Mouse (Mus musculus): ENCODE data around the gene Slc44a1.

Gene Slc44a1

DNA sequence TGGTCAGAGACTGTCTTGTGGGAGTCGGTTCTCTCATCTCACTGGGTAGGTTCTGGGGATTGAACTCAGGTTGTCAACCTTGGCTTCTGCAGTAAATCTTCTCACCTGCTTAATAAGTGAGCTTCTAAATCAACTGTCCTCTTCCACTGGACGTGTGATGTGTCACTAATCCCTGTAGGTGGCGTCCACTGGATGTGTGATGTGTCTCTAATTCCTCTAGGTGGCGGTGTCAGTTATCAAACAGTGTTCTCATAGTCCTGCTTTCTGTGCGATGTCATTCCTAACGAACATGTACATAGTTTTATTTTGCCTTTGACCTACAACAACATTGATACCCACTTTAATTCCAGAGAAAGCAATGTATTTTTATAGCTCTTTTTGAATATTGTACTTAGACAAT is 160.2 kb downstream of the Slc44a1 start:
- in situ Hi-C loops (cut with MboI): no loop called here

DNA sequence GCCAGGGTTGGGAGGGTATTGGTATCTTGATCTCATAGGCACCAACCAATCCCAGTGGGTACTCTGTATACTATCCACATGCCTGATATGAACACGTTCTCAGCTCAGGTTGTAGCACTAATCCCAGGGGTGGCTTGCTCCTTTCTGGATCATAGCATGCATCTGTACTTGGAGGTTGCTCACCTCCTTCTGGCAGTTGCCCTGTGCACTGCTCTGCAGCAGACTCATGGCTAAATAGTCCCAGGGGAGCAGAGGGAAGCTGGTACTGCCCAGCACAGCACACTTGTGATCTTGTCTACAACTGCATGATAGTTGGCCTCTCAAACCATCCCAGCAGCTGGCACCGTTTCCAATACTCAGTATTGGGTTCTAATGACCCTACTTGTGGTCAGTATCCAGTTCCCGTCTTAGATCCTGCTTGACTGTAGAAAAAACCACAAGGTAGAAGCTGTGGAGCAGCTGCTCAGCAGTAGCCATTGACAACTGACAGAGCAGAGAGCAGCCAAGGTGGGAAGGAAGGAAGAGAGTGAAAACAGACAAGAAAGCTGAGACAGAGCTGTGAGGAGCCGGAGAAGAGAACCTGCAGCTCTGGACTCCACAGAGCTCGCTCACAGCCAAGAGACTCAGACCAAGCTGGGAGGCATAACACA is 174.5 kb downstream of the Slc44a1 start:
- in situ Hi-C loops (cut with MboI): no loop called here

DNA sequence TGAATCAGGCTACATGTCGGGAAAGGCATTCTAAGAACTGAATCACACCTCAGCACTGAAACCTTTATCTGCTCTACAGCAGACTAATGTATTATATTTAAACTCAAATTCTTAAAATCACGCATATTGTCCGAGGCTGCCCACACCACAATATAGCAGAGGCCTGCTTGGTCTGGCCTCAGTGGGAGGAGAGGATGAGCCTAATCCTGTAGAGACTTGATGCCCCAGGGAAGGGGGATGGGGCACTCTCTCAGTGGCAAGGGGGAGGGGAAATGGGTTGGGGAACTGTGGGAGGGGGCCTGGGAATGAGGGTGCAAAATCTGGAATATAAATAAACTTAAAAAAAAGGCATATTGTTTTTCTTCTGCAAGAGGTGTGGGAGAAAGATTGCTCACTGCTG is 177.8 kb downstream of the Slc44a1 start:
- in situ Hi-C loops (cut with MboI): no loop called here

DNA sequence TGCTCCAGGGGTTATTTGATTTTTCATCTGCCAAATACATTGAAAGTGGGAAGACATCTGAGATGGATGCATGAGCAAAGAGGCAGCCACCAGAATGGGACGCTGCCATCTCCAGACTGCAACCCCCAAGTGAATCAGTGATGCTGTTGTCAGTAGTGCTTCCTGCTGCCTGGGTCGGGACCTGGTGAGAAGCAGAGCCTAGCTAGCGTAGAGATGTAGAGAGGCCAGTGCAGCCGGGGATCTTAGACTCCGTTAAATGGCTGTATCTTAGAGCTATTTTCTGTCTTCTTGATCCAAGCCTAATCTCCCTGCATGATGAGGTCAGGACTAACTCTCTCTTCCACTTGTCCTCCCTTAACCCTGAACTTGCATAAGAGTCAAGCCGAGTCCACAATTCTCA is 179.9 kb downstream of the Slc44a1 start:
- in situ Hi-C loops (cut with MboI): no loop called here

DNA sequence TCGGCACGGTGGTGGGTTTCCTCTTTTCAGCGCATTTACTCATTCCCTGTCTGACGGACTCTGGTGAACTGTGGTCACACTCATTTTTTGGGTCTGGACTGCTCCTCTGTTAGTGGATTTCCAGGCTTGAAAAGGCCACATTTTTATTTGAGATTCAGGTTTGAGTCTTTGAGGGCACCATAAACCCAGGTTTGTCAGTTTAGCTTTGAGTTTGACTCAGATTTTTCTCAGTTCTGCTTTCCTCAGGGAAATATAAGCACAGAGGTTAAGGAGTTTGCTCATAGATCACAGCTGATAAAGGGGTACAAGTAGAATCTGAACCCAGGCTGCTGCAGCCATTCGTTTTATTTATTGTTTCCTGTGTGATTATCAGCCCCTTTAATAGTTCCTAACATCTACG is 180.9 kb downstream of the Slc44a1 start:
- in situ Hi-C loops (cut with MboI): no loop called here

DNA sequence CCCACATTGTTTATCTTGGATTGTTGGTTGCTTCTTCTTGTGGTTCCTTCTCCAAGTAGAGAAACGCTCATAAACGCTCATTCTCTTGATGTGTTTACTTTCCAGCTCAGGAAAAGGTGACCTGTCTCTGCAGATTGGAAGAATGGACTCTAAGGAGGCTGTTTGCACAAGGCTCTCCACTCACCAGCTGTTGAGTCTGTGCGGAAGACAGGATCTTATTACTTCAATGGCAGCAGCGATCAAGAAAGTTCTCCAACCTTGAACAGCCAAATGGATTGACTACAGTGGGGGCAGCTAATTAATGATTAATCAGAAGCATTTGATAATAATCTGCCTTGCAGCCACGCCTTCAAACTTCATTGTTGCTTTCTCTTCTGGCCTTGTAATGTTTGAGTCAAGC is 181.3 kb downstream of the Slc44a1 start:
- in situ Hi-C loops (cut with MboI): no loop called here

DNA sequence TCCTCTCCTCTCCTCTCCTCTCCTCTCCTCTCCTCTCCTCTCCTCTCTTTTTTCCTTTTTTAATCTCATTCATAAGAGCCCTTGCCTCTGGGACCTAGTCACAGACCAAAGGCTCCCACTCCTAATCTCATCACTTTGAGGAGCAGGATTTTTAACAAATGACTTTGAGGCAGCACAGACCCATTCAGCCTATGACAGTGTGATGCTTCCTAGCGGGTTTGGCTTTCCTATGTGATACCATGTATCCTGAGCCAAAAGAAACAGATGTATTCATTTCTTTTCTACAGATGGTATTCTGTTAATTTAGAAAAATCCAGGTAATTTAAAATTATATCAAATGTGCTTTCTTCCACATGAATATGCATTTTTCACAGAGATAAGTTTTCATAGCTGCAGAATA is 183.5 kb downstream of the Slc44a1 start:
- in situ Hi-C loops (cut with MboI): no loop called here

DNA sequence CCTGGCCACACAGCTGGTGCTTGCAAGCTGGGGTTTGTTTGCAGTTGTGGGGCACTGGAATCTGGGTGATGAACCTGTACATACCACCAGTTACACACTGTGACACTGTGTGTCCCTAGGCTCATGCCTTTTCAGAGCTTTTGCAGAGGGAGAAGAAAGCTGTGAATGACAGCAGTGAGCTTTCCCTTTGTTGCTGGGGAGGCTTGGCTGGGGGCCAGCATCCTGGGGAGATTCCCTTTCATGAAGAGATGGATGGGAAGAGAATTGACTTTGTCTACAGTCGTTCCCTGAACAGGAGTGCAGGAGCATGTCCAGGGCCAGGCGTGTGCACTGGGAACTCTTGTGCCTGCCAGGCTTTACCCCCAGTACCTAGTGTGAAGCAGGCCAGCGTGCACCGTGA is 184.6 kb downstream of the Slc44a1 start:
- in situ Hi-C loops (cut with MboI): no loop called here

DNA sequence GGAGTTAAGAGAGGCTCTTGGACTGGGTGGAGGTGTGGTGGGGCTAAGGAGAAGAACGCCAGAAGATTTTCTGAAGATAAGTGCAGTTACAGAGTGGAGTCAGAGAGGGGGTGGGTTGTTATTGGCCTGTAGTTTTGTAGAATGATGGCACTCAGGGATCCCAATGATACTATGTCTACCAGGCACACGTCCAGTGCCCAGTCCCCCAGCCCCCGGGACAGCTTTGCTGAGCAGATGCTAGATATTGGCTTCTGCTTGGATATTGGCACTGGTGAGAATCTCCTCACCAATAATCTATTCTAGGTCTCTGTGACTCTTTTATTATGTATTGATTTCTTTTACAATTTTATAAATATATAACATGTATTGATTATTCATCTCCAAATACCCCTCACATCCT is 185.1 kb downstream of the Slc44a1 start:
- in situ Hi-C loops (cut with MboI): no loop called here

DNA sequence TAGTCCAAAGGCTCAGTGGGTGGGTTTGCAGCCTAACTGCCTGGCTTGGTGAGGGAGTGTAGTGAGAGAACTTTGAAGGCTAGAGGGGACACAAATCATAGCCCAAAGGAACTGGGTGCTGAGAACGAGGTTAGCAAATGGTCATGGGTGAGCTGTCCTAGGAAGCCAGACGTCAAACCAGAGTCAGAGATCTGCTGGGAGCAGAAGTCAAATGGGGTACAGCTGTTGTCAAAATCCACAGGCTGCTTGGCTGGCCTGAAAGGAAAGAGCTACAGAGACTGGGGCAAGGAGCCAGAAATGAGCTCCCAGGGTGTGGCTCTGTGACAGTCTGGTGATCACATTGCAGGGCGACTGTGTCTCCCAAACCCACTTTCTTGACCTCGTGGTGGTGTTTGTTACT is 188.7 kb downstream of the Slc44a1 start:
- in situ Hi-C loops (cut with MboI): no loop called here

DNA sequence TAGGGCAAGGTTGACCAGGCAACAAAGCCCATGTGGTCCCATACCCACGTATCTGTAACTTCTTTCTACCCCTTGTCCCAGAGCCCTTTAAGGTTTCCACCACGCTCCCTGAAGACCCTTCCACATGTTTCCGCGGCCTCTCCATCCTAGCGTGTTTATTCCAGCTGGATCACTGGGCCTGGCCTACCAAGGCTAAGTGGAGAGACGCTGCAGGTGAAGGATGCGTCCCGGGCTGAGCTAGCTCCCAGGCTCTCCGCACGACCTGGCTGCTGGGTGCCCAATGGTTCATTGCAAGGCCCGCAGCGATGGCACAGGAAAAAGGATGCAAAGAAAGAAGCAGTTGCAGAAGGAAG is 190.7 kb downstream of the Slc44a1 start:
- in situ Hi-C loops (cut with MboI): no loop called here

DNA sequence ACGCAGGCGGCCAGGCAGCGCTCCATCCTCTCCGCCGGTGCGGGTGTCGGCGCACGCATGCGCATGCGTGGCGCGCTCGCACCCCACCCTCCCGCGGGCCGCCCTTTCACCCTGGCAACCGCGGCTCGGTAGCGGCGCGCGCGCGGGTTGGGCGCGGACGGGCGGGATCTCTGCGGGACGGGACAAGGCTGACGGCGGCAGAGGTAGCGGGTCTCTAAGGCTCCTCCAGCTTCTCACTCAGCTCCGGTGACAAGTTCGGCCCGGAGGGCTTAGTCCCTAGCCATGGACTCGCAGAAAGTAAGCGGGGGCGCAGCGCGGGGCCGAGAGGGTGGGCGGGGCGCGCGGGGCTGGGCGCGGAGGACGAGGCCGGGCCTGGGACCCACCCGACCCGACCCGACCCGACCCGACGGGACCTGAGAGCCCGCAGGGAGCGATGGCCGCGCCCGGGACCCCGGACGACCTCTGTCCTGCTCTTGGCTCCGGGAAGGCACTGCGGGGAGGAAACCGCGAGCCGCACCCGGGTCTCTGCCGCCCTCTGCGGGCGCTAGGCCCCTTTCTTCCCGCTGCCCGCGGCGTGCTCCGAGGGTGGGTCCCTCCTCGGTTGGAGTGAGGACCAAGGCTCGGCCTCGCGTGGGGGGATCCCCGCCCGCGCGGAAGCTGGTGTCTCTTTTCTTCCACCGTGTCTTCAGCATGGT is 191.2 kb downstream of the Slc44a1 start, which contains the start of gene Fsd1l:
TSS of gene Fsd1l (plus strand) at position 156 of the 695 bp plus-strand sequence.
- in situ Hi-C loops (cut with MboI): no loop called here

DNA sequence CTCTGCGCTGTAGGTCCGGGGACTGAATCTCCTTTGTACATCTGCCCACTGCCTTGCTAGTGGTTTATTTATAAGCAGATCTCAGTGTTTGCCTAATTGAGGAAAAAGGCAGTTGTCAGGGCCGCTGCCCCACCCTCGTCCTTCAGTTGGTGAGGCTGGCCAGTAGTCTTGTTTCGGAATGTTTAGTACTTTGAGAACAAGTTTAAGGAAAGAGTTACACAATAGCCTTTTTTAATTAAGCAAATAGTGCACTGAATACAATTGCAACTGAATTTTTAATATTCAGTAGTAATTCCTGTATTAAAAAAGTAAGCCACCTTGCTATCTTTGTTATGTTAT is 191.8 kb downstream of the Slc44a1 start:
- in situ Hi-C loops (cut with MboI): no loop called here

DNA sequence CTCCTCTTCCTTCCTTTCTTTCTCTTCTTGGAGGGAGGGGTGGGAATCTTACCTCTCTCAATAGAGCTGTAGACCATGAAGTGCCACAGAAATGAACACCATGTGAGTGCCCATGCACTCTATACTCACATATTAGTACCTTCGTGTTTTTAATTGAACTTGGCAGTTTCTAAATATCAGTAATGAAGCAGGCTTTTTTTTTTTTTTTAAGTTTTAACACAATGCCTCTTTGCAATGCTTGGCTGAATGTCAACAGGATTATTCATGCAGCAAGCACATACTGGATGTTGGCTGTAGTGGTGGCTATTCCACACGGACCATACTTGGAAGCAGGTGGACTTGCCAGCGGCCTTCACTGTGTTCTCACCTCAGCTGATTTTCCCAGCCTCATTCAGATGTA is 195.1 kb downstream of the Slc44a1 start:
- in situ Hi-C loops (cut with MboI): no loop called here

DNA sequence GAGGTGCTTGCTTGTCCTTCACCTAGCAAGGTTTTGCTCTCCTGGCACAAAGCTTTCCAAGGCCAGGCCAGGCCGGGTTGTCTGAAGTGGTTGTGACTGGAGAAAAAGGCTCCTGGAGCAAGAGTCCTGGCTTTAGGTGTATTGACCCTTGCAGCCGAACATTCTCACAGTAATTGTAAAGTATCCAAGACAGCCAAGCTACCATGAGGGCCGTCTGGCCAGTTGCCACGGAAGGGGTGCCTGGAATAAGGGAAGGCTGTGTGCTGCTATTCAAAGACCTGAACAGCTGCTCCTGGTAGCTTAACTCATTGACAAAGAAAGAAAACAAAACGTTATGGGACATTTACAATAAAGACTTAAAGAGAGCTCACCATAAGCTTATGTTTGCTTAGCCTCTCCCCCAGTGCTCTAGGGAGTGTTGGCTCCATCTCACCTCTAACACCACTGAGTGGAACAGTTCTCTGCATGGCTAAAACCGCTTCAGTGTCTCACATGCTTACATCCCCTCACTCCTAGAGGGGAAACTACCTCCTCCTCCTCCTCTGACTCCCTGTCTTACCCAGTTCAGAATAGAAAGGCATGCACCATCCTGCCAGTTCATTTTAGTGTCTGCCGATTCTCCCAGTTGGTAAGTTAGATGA is 197.2 kb downstream of the Slc44a1 start:
- in situ Hi-C loops (cut with MboI): no loop called here

DNA sequence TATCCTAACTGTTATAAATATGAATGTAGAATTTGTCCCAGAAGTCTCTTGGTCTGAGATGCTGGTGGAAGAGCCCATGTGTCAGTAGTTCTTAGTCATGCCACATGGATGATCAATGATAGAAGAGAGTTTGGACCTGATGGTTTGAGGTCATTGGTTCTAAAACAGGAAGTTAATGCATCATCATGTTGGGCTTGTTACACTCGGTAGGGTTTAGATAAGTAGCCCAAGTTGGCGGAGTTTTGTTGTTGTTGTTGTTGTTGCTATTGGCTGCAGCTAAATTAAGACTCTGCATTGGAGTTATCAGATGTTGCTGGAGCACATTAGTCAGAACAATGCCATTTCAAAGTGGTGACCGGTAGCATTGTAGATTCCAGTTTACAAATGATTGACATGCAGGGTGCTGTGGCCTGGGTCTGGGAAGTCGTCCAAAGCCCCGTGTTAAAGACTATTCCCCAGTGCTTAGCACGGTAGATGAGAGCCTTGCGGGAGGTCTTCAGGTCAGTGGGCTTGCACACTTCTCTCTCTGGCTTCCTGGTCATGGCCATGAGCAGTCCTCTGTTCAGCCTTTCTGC is 198.4 kb downstream of the Slc44a1 start:
- in situ Hi-C loops (cut with MboI): no loop called here

DNA sequence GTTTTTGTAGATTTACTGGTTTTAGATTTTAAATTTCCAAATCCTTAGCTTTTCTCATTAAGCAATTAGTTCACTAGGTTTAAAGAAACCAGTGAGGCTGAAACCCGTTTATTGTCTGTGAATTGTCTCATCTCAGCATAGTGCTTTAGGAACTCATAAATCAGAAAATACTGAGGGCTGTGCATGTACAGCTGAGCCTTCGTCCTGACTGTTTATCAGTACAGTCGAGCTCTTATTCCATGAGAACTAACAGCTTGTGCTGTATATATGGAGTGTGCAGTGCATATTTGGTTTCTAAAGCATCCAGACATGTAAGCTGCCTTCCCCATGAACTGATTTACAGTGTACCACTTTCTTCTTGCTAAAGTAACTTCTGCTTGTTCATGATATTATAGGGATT is 217.8 kb downstream of the Slc44a1 start:
- in situ Hi-C loops (cut with MboI): no loop called here

DNA sequence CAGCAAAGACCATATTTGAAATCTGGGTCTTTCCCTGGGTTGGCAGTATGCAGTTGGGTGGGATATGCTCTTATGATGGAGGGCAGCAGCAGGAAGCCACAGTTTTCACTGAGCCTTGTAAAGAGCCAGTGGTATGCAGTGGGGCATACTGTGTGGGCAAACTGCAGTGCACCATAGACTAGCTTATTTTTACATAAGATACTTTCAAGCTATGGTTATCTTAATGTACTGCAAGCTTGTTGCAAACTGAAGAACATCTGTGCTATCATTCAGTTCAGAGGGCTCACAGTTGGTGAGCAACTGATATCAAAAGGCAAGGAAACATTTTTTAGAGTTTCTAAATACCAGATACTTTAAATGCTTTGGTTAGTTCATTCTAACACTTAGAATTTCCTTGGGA is 220.5 kb downstream of the Slc44a1 start:
- in situ Hi-C loops (cut with MboI): no loop called here

All from mature B cell (primary cell).